Mouse (Mus musculus): ENCODE results near the gene Emc1. TPM values are rescaled to one million over a fixed set of nuclear protein-coding genes. Genes with fewer than 3 reads are reported as not detected.

Gene Emc1
- polyA plus RNA-seq (2012) = 4.5 and 6.7 TPM in 2 replicates

GRCm38 (mm10) chr4:139351931-139352711 is at the start of gene Emc1, which contains the start of the genes Mrto4 and Ubr4:
Gene Emc1 (plus strand): TSS chr4:139352587.
Gene Mrto4 (minus strand): TSS chr4:139352576.
Gene Ubr4 (plus strand): TSS chr4:139352609.

GRCm38 (mm10) chr4:139310171-139310898 is 42.1 kb upstream of the Emc1 start, which contains the start of the genes Pqlc2 and Akr7a5:
Gene Pqlc2 (minus strand): TSS chr4:139310708.
Gene Akr7a5 (plus strand): TSS chr4:139310744.

Other genes starting within 250 kb of the Emc1 start
- gene Minos1, start 221.5 kb upstream of the Emc1 start, polyA plus RNA-seq (2012) = 17.2 and 19.9 TPM in 2 replicates
- gene Capzb, start 159.7 kb upstream of the Emc1 start, polyA plus RNA-seq (2012) = 193 and 208 TPM in 2 replicates
- gene Pqlc2, start 41.9 kb upstream of the Emc1 start, polyA plus RNA-seq (2012) = 3.1 and 4.3 TPM in 2 replicates
- gene Akr7a5, start 41.8 kb upstream of the Emc1 start, polyA plus RNA-seq (2012) = 52.2 and 56.8 TPM in 2 replicates
- gene Mrto4, start within 50 bp of the Emc1 start, polyA plus RNA-seq (2012) = 70.4 and 88.0 TPM in 2 replicates
- gene Ubr4, start within 50 bp of the Emc1 start, polyA plus RNA-seq (2012) = 58.8 and 87.5 TPM in 2 replicates
- 1.9 and 3.4 TPM in 2 replicates for gene Iffo2, start 178.0 kb downstream of the Emc1 start, polyA plus RNA-seq (2012)

Data from megakaryocyte-erythroid progenitor cell, adult 5 weeks (primary cell).